Mouse (Mus musculus): Measurements from ENCODE around the gene Ada.

DNA sequence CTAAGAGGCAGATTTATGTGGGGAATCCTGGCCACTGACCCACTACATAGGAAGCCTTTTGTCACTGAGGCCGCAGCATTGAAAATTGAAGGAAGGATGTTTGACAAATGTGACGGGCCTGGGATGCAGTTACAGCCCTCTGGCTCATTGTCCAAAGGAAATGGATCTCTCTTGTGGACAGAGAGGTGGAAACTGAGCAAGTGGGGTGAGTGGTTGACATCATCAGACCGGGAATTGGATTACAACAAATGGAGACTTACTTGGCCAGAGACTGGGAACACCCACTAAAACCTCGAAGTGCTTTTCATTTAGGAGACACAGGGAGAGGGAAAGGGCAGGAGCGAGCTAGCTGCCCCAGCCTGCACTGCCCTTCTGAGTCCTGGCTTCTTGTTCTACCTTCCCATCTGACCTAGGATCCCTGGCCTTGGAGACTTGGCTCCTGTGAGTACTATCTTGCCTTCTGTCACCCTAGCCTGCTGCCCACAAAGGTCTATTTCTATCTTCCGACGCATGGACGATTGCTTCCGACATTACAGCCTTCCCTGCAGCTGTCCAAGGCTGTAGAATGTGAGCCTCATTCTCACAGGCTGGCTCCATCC lies 56.2 kb downstream of the Ada start:
- TF ChIP-seq POLR2A (IDR thresholded peaks at IDR 0.05; ENCODE audit: insufficient read depth, low read length) = no peak
- TF ChIP-seq CTCF (IDR thresholded peaks at IDR 0.05; ENCODE audit: low read depth, low read length) = no peak
- TF ChIP-seq EP300 (IDR thresholded peaks at IDR 0.05; ENCODE audit: insufficient read depth, low read depth, low read length) = no peak
